8 mouse cellular contexts compared by ENCODE assay signal in genomic region chr19:53841915-53842314, GRCm38 (mm10). TPM values are rescaled to one million over a fixed set of nuclear protein-coding genes. Genes with fewer than 3 reads are reported as not detected.
A peak's percentile ranks its signal among the peaks of the same experiment; 100 is the strongest.
DNase-seq lines count a peak whose midpoint lies in the region; ATAC-seq and TF ChIP-seq lines count a peak whose summit lies in the region.

No protein-coding gene starts in this region.

- H3K36me3 ChIP-seq in forebrain, postnatal 0 days (ENCODE audit: insufficient read depth): no peaks in the 10 kb centered on the region
- no peaks in the 10 kb centered on the region; the same call in 1 of the 2 replicates for H3K36me3 ChIP-seq in forebrain, embryonic 10.5 days (replicated peaks)
- no peaks in the 10 kb centered on the region for H3K36me3 ChIP-seq in limb, embryonic 10.5 days
- H3K36me3 ChIP-seq in midbrain, embryonic 11.5 days (ENCODE audit: control insufficient read depth, insufficient read depth, low read length): no peaks in the 10 kb centered on the region

- TF ChIP-seq CTCF in forebrain, postnatal 0 days (IDR thresholded peaks at IDR 0.05; ENCODE audit: low read depth): peak; percentile 54

- H3K27me3 ChIP-seq in forebrain, postnatal 0 days (ENCODE audit: insufficient read depth, low read length): no peaks in the 10 kb centered on the region
- H3K27me3 ChIP-seq in forebrain, embryonic 10.5 days (ENCODE audit: poor library complexity, severe bottlenecking): no peaks in the 10 kb centered on the region; the same call in 1 of the 2 replicates
- H3K27me3 ChIP-seq in limb, embryonic 10.5 days (ENCODE audit: low read depth, poor library complexity, severe bottlenecking): no peaks in the 10 kb centered on the region
- H3K27me3 ChIP-seq in midbrain, embryonic 11.5 days (ENCODE audit: control insufficient read depth, insufficient read depth, low read length): no peaks in the 10 kb centered on the region; the same call in 1 of the 2 replicates

- no peaks in the 10 kb centered on the region for H3K4me1 ChIP-seq in forebrain, postnatal 0 days (ENCODE audit: insufficient read depth)
- H3K4me1 ChIP-seq in forebrain, embryonic 10.5 days: peaks cover 27% of the 10 kb centered on the region
- peaks cover 14% of the 10 kb centered on the region for H3K4me1 ChIP-seq in limb, embryonic 10.5 days
- peaks cover 6% of the 10 kb centered on the region; the same call in 1 of the 2 replicates for H3K4me1 ChIP-seq in midbrain, embryonic 11.5 days (ENCODE audit: control insufficient read depth, insufficient read depth, low read length)

- WGBS in forebrain, postnatal 0 days: 69% methylated on average over 8 of the region's 8 CpGs
- 56% methylated on average over 8 of the region's 8 CpGs for WGBS in forebrain, embryonic 10.5 days
- 66% methylated on average over 8 of the region's 8 CpGs for WGBS in limb, embryonic 10.5 days
- 62% methylated on average over 8 of the region's 8 CpGs for WGBS in midbrain, embryonic 11.5 days

- no peak for DNase-seq in forebrain, postnatal 0 days
- DNase-seq in forebrain, embryonic 10.5 days (ENCODE audit: extremely low spot score, low spot score): no peak
- DNase-seq in retina, embryonic 14.5 days (ENCODE audit: low spot score): peak; percentile 51
- DNase-seq in retina, postnatal 1 day: no peak
- DNase-seq in limb, embryonic 10.5 days (ENCODE audit: low spot score): no peak
- no peak for DNase-seq in midbrain, embryonic 11.5 days (ENCODE audit: low spot score, missing footprints)

- no peak overlapping the region for H3K9ac ChIP-seq in forebrain, postnatal 0 days
- no peak overlapping the region for H3K9ac ChIP-seq in midbrain, embryonic 11.5 days (ENCODE audit: low read length)

- H3K27ac ChIP-seq in forebrain, postnatal 0 days (ENCODE audit: low read depth, low read length): no peak overlapping the region
- no peak overlapping the region for H3K27ac ChIP-seq in forebrain, embryonic 10.5 days
- H3K27ac ChIP-seq in limb, embryonic 10.5 days: no peak overlapping the region
- H3K27ac ChIP-seq in midbrain, embryonic 11.5 days (ENCODE audit: low read depth, low read length): no peak overlapping the region

- ATAC-seq in forebrain, postnatal 0 days: no peak
- ATAC-seq in erythroblast, adult 5-6 weeks (replicated peaks; ENCODE audit: low FRiP score, poor library complexity, severe bottlenecking): peak; percentile 51; the same call in 1 of the 2 replicates
- peak; percentile 75 for ATAC-seq in monocyte, adult 5-6 weeks (replicated peaks; ENCODE audit: insufficient number of reproducible peaks, low FRiP score, low TSS enrichment, poor library complexity, severe bottlenecking)
- no peak for ATAC-seq in midbrain, embryonic 11.5 days (ENCODE audit: low FRiP score)

- no peak overlapping the region for H3K4me3 ChIP-seq in forebrain, postnatal 0 days (ENCODE audit: low read depth, low read length)
- H3K4me3 ChIP-seq in forebrain, embryonic 10.5 days: no peak overlapping the region
- no peak overlapping the region for H3K4me3 ChIP-seq in limb, embryonic 10.5 days
- H3K4me3 ChIP-seq in midbrain, embryonic 11.5 days (ENCODE audit: low read depth, low read length): no peak overlapping the region

- H3K9me3 ChIP-seq in forebrain, postnatal 0 days (ENCODE audit: low read length): no peaks in the 10 kb centered on the region
- H3K9me3 ChIP-seq in forebrain, embryonic 10.5 days: no peaks in the 10 kb centered on the region
- H3K9me3 ChIP-seq in limb, embryonic 10.5 days (replicated peaks): no peaks in the 10 kb centered on the region
- H3K9me3 ChIP-seq in midbrain, embryonic 11.5 days (ENCODE audit: control insufficient read depth, low read length): no peaks in the 10 kb centered on the region

- H3K4me2 ChIP-seq in forebrain, postnatal 0 days (ENCODE audit: low read depth): no peak overlapping the region
- H3K4me2 ChIP-seq in midbrain, embryonic 11.5 days: no peak overlapping the region

RNA-seq across cellular contexts. Expression of gene Pdcd4, which starts 50.1 kb away (rescaled TPM):
- 24.4 and 32.3 TPM in 2 replicates for total RNA-seq in forebrain, postnatal 0 days (2014; rRNA removed)
- polyA plus RNA-seq in forebrain, postnatal 0 days (2015; fragmentation: Nextera tagmentation; extraction: Ambion mirVana): 55.1 and 82.7 TPM in 2 replicates
- 46.7 and 47.0 TPM in 2 replicates for polyA plus RNA-seq in forebrain, embryonic 10.5 days (2016; fragmentation: Nextera tagmentation; extraction: Ambion mirVana)
- total RNA-seq in erythroblast, adult 5-6 weeks (2015; ENCODE audit: low replicate concordance): 46.9 and 57.7 TPM in 2 replicates
- total RNA-seq in erythroblast, adult 5-6 weeks (2017; ENCODE audit: low replicate concordance): 66.9 and 99.0 TPM in 2 replicates
- total RNA-seq in monocyte, adult 5-6 weeks (2017): 238 to 392 TPM (median 322 TPM) in 3 replicates
- 38.1 and 56.1 TPM in 2 replicates for polyA plus RNA-seq in limb, embryonic 10.5 days (2016; fragmentation: Nextera tagmentation; extraction: Ambion mirVana)
- polyA plus RNA-seq in midbrain, embryonic 11.5 days (2014; fragmentation: Nextera tagmentation; extraction: Ambion mirVana): 61.9 and 65.7 TPM in 2 replicates

Comparison
In these comparisons a context has a peak if more than half of its experiments do, and no peak if none do; other contexts are left out.
1. ATAC-seq: peak in erythroblast, adult 5-6 weeks (single experiment) and monocyte, adult 5-6 weeks (single experiment); none in forebrain, postnatal 0 days (single experiment) and midbrain, embryonic 11.5 days (single experiment).